8 mouse cellular contexts compared by ENCODE assay signal in genomic region chr2:33216645-33217424, GRCm38 (mm10). TPM values are rescaled to one million over a fixed set of nuclear protein-coding genes. Genes with fewer than 3 reads are reported as not detected.
DNase-seq lines count a peak whose midpoint lies in the region; ATAC-seq and TF ChIP-seq lines count a peak whose summit lies in the region.

No protein-coding gene starts in this region.

- H3K36me3 ChIP-seq in embryonic facial prominence, embryonic 10.5 days (replicated peaks), result peaks cover 20% of the 10 kb centered on the region
- H3K36me3 ChIP-seq in hindbrain, embryonic 12.5 days, result 0 out of 2 replicates have a peak, but pooled peaks cover 5% of the 10 kb centered on the region
- H3K36me3 ChIP-seq in liver, embryonic 14.5 days (replicated peaks; ENCODE audit: control insufficient read depth, insufficient read depth, low read depth), result no peaks in the 10 kb centered on the region

- H3K4me3 ChIP-seq in embryonic facial prominence, embryonic 10.5 days, result peak overlapping the region; percentile 75
- peak overlapping the region; percentile 49 for H3K4me3 ChIP-seq in hindbrain, embryonic 12.5 days
- peak overlapping the region; percentile 18 to 30; a peak in 3 of 4 replicates for H3K4me3 ChIP-seq in liver, embryonic 14.5 days (ENCODE audit: insufficient read depth in 1 of 2, low read depth in 2 of 2, low read length in 2 of 2)

- no peak for TF ChIP-seq CTCF in liver, embryonic 14.5 days (IDR thresholded peaks at IDR 0.05; ENCODE audit: low read depth)

- H3K27me3 ChIP-seq in embryonic facial prominence, embryonic 10.5 days (replicated peaks; ENCODE audit: low read depth, poor library complexity, severe bottlenecking), result 0 out of 2 replicates have a peak, but pooled peaks cover 4% of the 10 kb centered on the region
- no peaks in the 10 kb centered on the region for H3K27me3 ChIP-seq in hindbrain, embryonic 12.5 days
- H3K27me3 ChIP-seq in liver, embryonic 14.5 days (ENCODE audit: control insufficient read depth, insufficient read depth, low read length), result no peaks in the 10 kb centered on the region

- H3K4me1 ChIP-seq in embryonic facial prominence, embryonic 10.5 days, result peaks cover 64% of the 10 kb centered on the region
- peaks cover 50% of the 10 kb centered on the region for H3K4me1 ChIP-seq in hindbrain, embryonic 12.5 days
- peaks cover 0 to 4% of the 10 kb centered on the region in 2 experiments; a peak in 1 of 4 replicates for H3K4me1 ChIP-seq in liver, embryonic 14.5 days (replicated peaks; ENCODE audit: control insufficient read depth in 2 of 2, insufficient read depth in 2 of 2, low read length in 1 of 2)

- intact Hi-C loops in left cerebral cortex, postnatal 14 days (cut with DNase I), result loop anchor here (5.0 kb wide), 1 partner anchor 130 kb away; no protein-coding TSS in a partner anchor

- DNase-seq in adrenal gland, postnatal 10 days, result peak; percentile 37
- no peak for DNase-seq in adrenal gland, adult 8-10 months
- peak; percentile 56 for DNase-seq in embryonic facial prominence, embryonic 10.5 days (ENCODE audit: low spot score)
- DNase-seq in liver, embryonic 14.5 days (ENCODE audit: low read depth in 3 of 3, low spot score in 3 of 3), result no peak
- peak; percentile 26 for DNase-seq in thymus, postnatal 25 days
- no peak for DNase-seq in left cerebral cortex, postnatal 14 days (ENCODE audit: low spot score in 2 of 2)
- no peak for DNase-seq in adrenal gland, postnatal 25 days

- H3K4me2 ChIP-seq in hindbrain, embryonic 12.5 days (replicated peaks), result peak overlapping the region; percentile 76
- peak overlapping the region; percentile 30 for H3K4me2 ChIP-seq in liver, embryonic 14.5 days (ENCODE audit: low read depth)

- no peak for TF ChIP-seq EP300 in liver, embryonic 14.5 days (IDR thresholded peaks at IDR 0.05; ENCODE audit: low read depth)

- ATAC-seq in hindbrain, embryonic 12.5 days (ENCODE audit: low FRiP score), result peak; percentile 9
- no peak for ATAC-seq in liver, embryonic 14.5 days (ENCODE audit: insufficient read depth)

- no peaks in the 10 kb centered on the region for H3K9me3 ChIP-seq in embryonic facial prominence, embryonic 10.5 days
- H3K9me3 ChIP-seq in hindbrain, embryonic 12.5 days (replicated peaks), result no peaks in the 10 kb centered on the region
- no peaks in the 10 kb centered on the region for H3K9me3 ChIP-seq in liver, embryonic 14.5 days (ENCODE audit: control insufficient read depth, low read length)

- 8% methylated on average over 18 of the region's 18 CpGs for WGBS in embryonic facial prominence, embryonic 10.5 days
- WGBS in hindbrain, embryonic 12.5 days, result 8% methylated on average over 18 of the region's 18 CpGs
- WGBS in liver, embryonic 14.5 days (ENCODE audit: insufficient replicate concordance), result 34% methylated on average over 18 of the region's 18 CpGs

- peak overlapping the region; percentile 75 for H3K9ac ChIP-seq in hindbrain, embryonic 12.5 days
- no peak overlapping the region for H3K9ac ChIP-seq in liver, embryonic 14.5 days (replicated peaks)

- H3K27ac ChIP-seq in embryonic facial prominence, embryonic 10.5 days (replicated peaks), result peak overlapping the region; percentile 92
- H3K27ac ChIP-seq in hindbrain, embryonic 12.5 days, result peak overlapping the region; percentile 92
- no peak overlapping the region for H3K27ac ChIP-seq in liver, embryonic 14.5 days

RNA-seq across cellular contexts. Expression of gene Angptl2, which starts 1.0 kb away (rescaled TPM):
- total RNA-seq in adrenal gland, postnatal 10 days (2021), result 10 to 100 TPM; 51.9 to 66.1 TPM
- total RNA-seq in adrenal gland, adult 8-10 months (2022), result 10 to 100 TPM; 29.3 to 53.9 (median 37.0) TPM
- polyA plus RNA-seq in embryonic facial prominence, embryonic 10.5 days (2016; fragmentation: Nextera tagmentation; extraction: Ambion mirVana), result 30.1 and 33.8 TPM in 2 replicates
- 32.8 and 35.4 TPM in 2 replicates for polyA plus RNA-seq in hindbrain, embryonic 12.5 days (2016; fragmentation: Nextera tagmentation; extraction: Ambion mirVana)
- polyA plus RNA-seq in liver, embryonic 14.5 days (2012; rRNA removed), result 1.8 and 1.9 TPM in 2 replicates
- polyA plus RNA-seq in liver, embryonic 14.5 days (2014; fragmentation: Nextera tagmentation; extraction: Ambion mirVana), result 1.3 and 1.4 TPM in 2 replicates
- 1 to 10 TPM; 3.1 to 3.6 TPM for total RNA-seq in left cerebral cortex, postnatal 14 days (2021)
- total RNA-seq in adrenal gland, postnatal 25 days (2021), result 21.2 and 23.6 TPM in 2 replicates

Comparison
In these comparisons a context has a peak if more than half of its experiments do, and no peak if none do; other contexts are left out.
1. DNase-seq: peak in adrenal gland, postnatal 10 days (single experiment), embryonic facial prominence, embryonic 10.5 days (single experiment) and thymus, postnatal 25 days (single experiment); none in adrenal gland, adult 8-10 months (single experiment), liver, embryonic 14.5 days (0 of 3), left cerebral cortex, postnatal 14 days (0 of 2) and adrenal gland, postnatal 25 days (single experiment).
2. H3K4me3 ChIP-seq: peak in every context shown above with its lines; median percentile 75 in embryonic facial prominence, embryonic 10.5 days; 49 in hindbrain, embryonic 12.5 days; 24 in liver, embryonic 14.5 days.